Mouse (Mus musculus): ENCODE data around the gene Lax1.
"Not testable (repeated sequence)": the region's sequence is repeated elsewhere in the genome, so short reads cannot be mapped to it uniquely, and the experiment has no call there.

Gene Lax1

GRCm38 (mm10) chr1:133691046-133691445 is 1.1 kb upstream of the Lax1 start:
- no peak for DNase-seq (ENCODE audit: extremely low read depth, low read depth, low spot score)

GRCm38 (mm10) chr1:133688301-133688700 is 1.6 kb downstream of the Lax1 start:
- no peak for DNase-seq (ENCODE audit: extremely low read depth, low read depth, low spot score)

GRCm38 (mm10) chr1:133685749-133686519 is 4.0 kb downstream of the Lax1 start:
- DNase-seq (ENCODE audit: extremely low read depth, low read depth, low spot score), result peak; percentile 85

- no peak for DNase-seq (ENCODE audit: extremely low read depth, low read depth, low spot score)
Observed at GRCm38 (mm10) chr1:133671801-133672200, 18.1 kb downstream of the Lax1 start.

- DNase-seq (ENCODE audit: extremely low read depth, low read depth, low spot score), result no peak
Observed at GRCm38 (mm10) chr1:133671266-133671665, 18.6 kb downstream of the Lax1 start.

- no peak for DNase-seq (ENCODE audit: extremely low read depth, low read depth, low spot score)
Observed at GRCm38 (mm10) chr1:133670776-133671175, 19.1 kb downstream of the Lax1 start.

GRCm38 (mm10) chr1:133670190-133670589 is 19.7 kb downstream of the Lax1 start:
- DNase-seq (ENCODE audit: extremely low read depth, low read depth, low spot score), result no peak

- no peak for DNase-seq (ENCODE audit: extremely low read depth, low read depth, low spot score)
Observed at GRCm38 (mm10) chr1:133668618-133669017, 21.3 kb downstream of the Lax1 start.

GRCm38 (mm10) chr1:133667721-133668120 is 22.2 kb downstream of the Lax1 start:
- DNase-seq (ENCODE audit: extremely low read depth, low read depth, low spot score), result no peak

- not testable (repeated sequence) for DNase-seq (ENCODE audit: extremely low read depth, low read depth, low spot score)
Observed at GRCm38 (mm10) chr1:133665713-133666112, 24.2 kb downstream of the Lax1 start.

GRCm38 (mm10) chr1:133664203-133664970 is 25.5 kb downstream of the Lax1 start:
- DNase-seq (ENCODE audit: extremely low read depth, low read depth, low spot score), result no peak

- no peak for DNase-seq (ENCODE audit: extremely low read depth, low read depth, low spot score)
Observed at GRCm38 (mm10) chr1:133663427-133663826, 26.5 kb downstream of the Lax1 start.

- no peak for DNase-seq (ENCODE audit: extremely low read depth, low read depth, low spot score)
Observed at GRCm38 (mm10) chr1:133662941-133663340, 27.0 kb downstream of the Lax1 start.

- DNase-seq (ENCODE audit: extremely low read depth, low read depth, low spot score), result peak; percentile 71
Observed at GRCm38 (mm10) chr1:133661203-133661933, 28.5 kb downstream of the Lax1 start, which contains the start of gene Gm38394. Gm38394 (minus strand) TSS chr1:133661318.

- no peak for DNase-seq (ENCODE audit: extremely low read depth, low read depth, low spot score)
Observed at GRCm38 (mm10) chr1:133660466-133661202, 29.3 kb downstream of the Lax1 start, which contains the start of gene Zbed6. Zbed6 (minus strand) TSS chr1:133660885.

GRCm38 (mm10) chr1:133658878-133659277 is 31.0 kb downstream of the Lax1 start:
- DNase-seq (ENCODE audit: extremely low read depth, low read depth, low spot score), result no peak

- DNase-seq (ENCODE audit: extremely low read depth, low read depth, low spot score), result no peak
Observed at GRCm38 (mm10) chr1:133656811-133657210, 33.1 kb downstream of the Lax1 start.

GRCm38 (mm10) chr1:133653033-133653432 is 36.9 kb downstream of the Lax1 start:
- no peak for DNase-seq (ENCODE audit: extremely low read depth, low read depth, low spot score)

GRCm38 (mm10) chr1:133650288-133651055 is 39.4 kb downstream of the Lax1 start:
- DNase-seq (ENCODE audit: extremely low read depth, low read depth, low spot score), result no peak

- no peak for DNase-seq (ENCODE audit: extremely low read depth, low read depth, low spot score)
Observed at GRCm38 (mm10) chr1:133645652-133646051, 44.3 kb downstream of the Lax1 start.
